Mouse (Mus musculus) olfactory bulb, adult 2 months (tissue): ENCODE results near the gene Efcab5. TPM values are rescaled to one million over a fixed set of nuclear protein-coding genes. Genes with fewer than 3 reads are reported as not detected.

ENCODE experiments used
- H3K27ac ChIP-seq: fragments of 200-500 bp; 2 replicates; pipeline ENCODE4 v1.5.1; 2012; ENCODE audit warnings: low read depth, low read length; ENCODE audit not compliant: insufficient read depth
- H3K4me1 ChIP-seq: fragments of 200-500 bp; 2 replicates; pipeline ENCODE4 v1.6.1; 2012; ENCODE audit warnings: low read length; ENCODE audit not compliant: control insufficient read depth, insufficient read depth
- H3K4me3 ChIP-seq: fragments of 200-500 bp; 2 replicates; pipeline ENCODE4 v1.5.1; 2012; ENCODE audit warnings: mild to moderate bottlenecking, low read depth, low read length, moderate library complexity; ENCODE audit not compliant: insufficient read depth
- CTCF ChIP-seq: fragments of 200-500 bp; IDR thresholded peaks from 2 replicates; pipeline ENCODE4 v1.5.1; 2012; ENCODE audit warnings: low read depth, mild to moderate bottlenecking, low read length, moderate library complexity; ENCODE audit not compliant: insufficient read depth
- POLR2A ChIP-seq: fragments of 200-500 bp; IDR thresholded peaks from 2 replicates; pipeline ENCODE4 v1.6.1; 2012; ENCODE audit warnings: mild to moderate bottlenecking, low read depth, low read length, moderate library complexity; ENCODE audit not compliant: insufficient read depth
- WGBS: fragments of 180-500 bp; shearing (Covaris S2); methylation state at CpG from one replicate; pipeline ENCODE4 v1.1.7; 2018; 5-methylcytosine and 5-hydroxymethylcytosine counted together
- polyA plus RNA-seq: library from polyadenylated mRNA; stranded (reverse); fragments of >200 nt; gene quantifications from 2 replicates; pipeline ENCODE4 v1.2.4, GENCODE M21; 2012; ENCODE audit warnings: low replicate concordance; ENCODE audit not compliant: missing spikeins, insufficient read depth, insufficient read length

Efcab5 gene
- polyA plus RNA-seq, 1 experiment = not detected

DNA sequence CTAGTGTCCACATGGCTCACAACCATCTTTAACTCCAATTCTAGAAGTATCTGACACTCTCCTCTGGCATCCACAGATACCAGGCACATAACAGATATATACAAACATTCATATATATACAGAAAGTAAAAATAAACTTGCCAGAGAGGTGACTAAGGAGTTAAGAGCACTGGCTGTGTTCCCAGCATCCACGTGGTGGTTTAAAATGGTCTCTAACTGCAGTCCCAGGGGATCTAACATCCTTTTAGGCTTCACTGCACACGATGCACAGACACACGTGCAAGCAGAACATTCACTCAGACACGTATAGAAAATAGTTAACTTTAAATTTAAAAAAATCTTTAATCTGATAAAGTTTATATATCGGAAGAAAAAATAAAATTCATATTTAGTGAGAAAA lies 126.8 kb downstream of the Efcab5 start:
- Histone ChIP-seq H3K27ac (no peak overlapping the region), H3K4me1 (no peaks in the 10 kb centered on the region), H3K4me3 (no peak overlapping the region)
- WGBS = 38% methylated on average over 5 of the region's 5 CpGs
- TF ChIP-seq POLR2A (no peak), CTCF (no peak)

DNA sequence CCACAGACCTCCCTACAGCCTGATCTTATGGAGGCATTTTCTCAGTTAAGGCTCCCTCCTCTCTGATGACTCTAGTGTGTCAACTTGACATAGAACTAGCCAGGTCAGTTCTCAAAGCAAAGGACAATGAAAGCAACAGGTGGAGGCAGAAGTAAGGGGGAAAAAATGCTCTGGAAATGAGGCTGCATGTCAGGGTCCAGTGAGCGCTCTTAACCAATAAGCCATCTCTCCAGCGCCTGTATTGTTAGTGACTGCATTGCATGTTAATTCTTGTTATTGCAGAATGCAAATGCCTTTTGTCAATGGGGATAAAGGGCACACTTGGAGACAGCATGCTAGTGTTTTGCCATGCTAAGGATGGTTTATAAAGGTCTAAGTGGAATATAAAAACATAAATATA lies 146.0 kb downstream of the Efcab5 start:
- H3K4me1 ChIP-seq = no peaks in the 10 kb centered on the region
- no peak overlapping the region for H3K4me3 ChIP-seq
- WGBS = 81% methylated on average over 2 of the region's 2 CpGs
- TF ChIP-seq POLR2A (no peak), CTCF (no peak)
- H3K27ac ChIP-seq = no peak overlapping the region

DNA sequence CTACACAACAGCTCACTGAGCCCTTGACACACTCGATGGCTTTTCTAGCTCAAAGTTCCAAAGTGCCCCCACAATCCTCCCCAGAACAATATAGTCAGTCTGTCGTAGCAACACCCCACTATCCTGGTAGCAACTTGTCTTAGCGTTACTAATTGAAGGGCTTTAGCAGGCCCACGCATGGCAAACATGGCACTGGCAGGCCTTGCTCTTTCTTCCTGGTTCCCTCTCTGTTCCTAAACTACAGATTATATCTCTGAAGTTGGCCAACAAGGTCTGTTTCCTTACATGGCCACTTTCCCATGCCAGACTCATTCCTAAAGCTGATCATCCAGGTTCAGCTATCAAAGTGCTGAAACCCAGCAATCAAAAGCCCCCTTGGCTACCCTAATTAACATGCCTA lies 146.9 kb downstream of the Efcab5 start:
- H3K27ac ChIP-seq = no peak overlapping the region
- H3K4me1 ChIP-seq = no peaks in the 10 kb centered on the region
- WGBS = 72% methylated on average over 4 of the region's 4 CpGs
- TF ChIP-seq POLR2A (no peak), CTCF (no peak)
- no peak overlapping the region for H3K4me3 ChIP-seq

Other genes with a start within 250 kb of the Efcab5 start
- not detected in 2 replicates for gene Slc6a4, start 190.4 kb downstream of the Efcab5 start, polyA plus RNA-seq
- not detected in 2 replicates for gene Nsrp1, start 110.5 kb downstream of the Efcab5 start, polyA plus RNA-seq
- gene Ssh2, start 27.3 kb upstream of the Efcab5 start, polyA plus RNA-seq = not detected in 2 replicates